Comparison of ENCODE assay signal across 30 mouse cellular contexts in genomic region chr2:43270802-43271201, GRCm38 (mm10).
DNase-seq lines count a peak whose midpoint lies in the region; ATAC-seq and TF ChIP-seq lines count a peak whose summit lies in the region.
"Had no signal": no experiment of that assay in that cellular context is flagged by ENCODE, and none has a peak within 500 bp of the region (broad histone marks: within the 10 kb centered on the region; RNA-seq: fewer than 3 reads in every experiment).

No protein-coding gene starts in this region.

- no peaks in the 10 kb centered on the region for H3K79me2 ChIP-seq in CH12.LX (replicated peaks; ENCODE audit: control insufficient read depth, extremely low read depth, insufficient read depth, poor library complexity, severe bottlenecking)

- ATAC-seq in kidney, postnatal 0 days (replicated peaks; ENCODE audit: low FRiP score, low read depth), result no peak
- no peak for ATAC-seq in lung, embryonic 14.5 days (ENCODE audit: insufficient read depth)
- ATAC-seq: hindbrain, embryonic 16.5 days; intestine, embryonic 15.5 days; Patski had no signal

- no peak overlapping the region for H3K27ac ChIP-seq in kidney, postnatal 0 days
- no peak overlapping the region for H3K27ac ChIP-seq in lung, embryonic 14.5 days (ENCODE audit: low read depth)
- H3K27ac ChIP-seq in CH12.LX (ENCODE audit: insufficient read depth, low read depth), result no peak overlapping the region
- H3K27ac ChIP-seq: heart, adult 2 months; intestine, embryonic 15.5 days; limb, embryonic 10.5 days; limb, embryonic 15.5 days; liver, embryonic 15.5 days; lung, embryonic 15.5 days; neural tube, embryonic 15.5 days had no signal

- 76% methylated on average over 1 of the region's 1 CpGs for WGBS in kidney, postnatal 0 days
- WGBS in lung, embryonic 14.5 days, result 74% methylated on average over 1 of the region's 1 CpGs

- no peaks in the 10 kb centered on the region for H3K36me3 ChIP-seq in kidney, postnatal 0 days (ENCODE audit: insufficient read depth, low read length)
- H3K36me3 ChIP-seq in lung, embryonic 14.5 days (ENCODE audit: insufficient read depth), result no peaks in the 10 kb centered on the region
- H3K36me3 ChIP-seq in CH12.LX (replicated peaks in 1 of 2; ENCODE audit: control insufficient read depth in 1 of 2, insufficient read depth in 1 of 2, low read length in 1 of 2), result no peaks in the 10 kb centered on the region
- H3K36me3 ChIP-seq: G1E; heart, embryonic 12.5 days; intestine, embryonic 15.5 days; limb, embryonic 10.5 days; limb, embryonic 15.5 days; liver, embryonic 15.5 days; lung, embryonic 15.5 days; neural tube, embryonic 15.5 days had no signal

- no peak for DNase-seq in kidney, postnatal 0 days (ENCODE audit: low spot score)
- DNase-seq in kidney, adult 11 months, result no peak
- peak; percentile 1 for DNase-seq in lung, embryonic 14.5 days
- DNase-seq in lung, postnatal 4 days, result no peak
- no peak for DNase-seq in CH12.LX (ENCODE audit: extremely low read depth)
- peak; percentile 40 for DNase-seq in brain, adult 2 months (ENCODE audit: low read depth, low spot score)
- no peak for DNase-seq in urinary bladder, postnatal 14 days (ENCODE audit: low spot score)
- DNase-seq: adrenal gland, postnatal 10 days; cerebellum, adult 11-12 months; cerebellum, adult 9-11 months; heart, adult 2 months; heart, postnatal 4 days; kidney, adult 8-10 months; kidney, postnatal 10 days; right cerebral cortex, adult 18-20 months; spleen, adult 18-20 months; thymus, adult 18-20 months; thymus, postnatal 25 days had no signal

- H3K9me3 ChIP-seq in kidney, postnatal 0 days (replicated peaks; ENCODE audit: low read length), result no peaks in the 10 kb centered on the region
- no peaks in the 10 kb centered on the region for H3K9me3 ChIP-seq in lung, embryonic 14.5 days (ENCODE audit: low read depth, low read length)
- H3K9me3 ChIP-seq in CH12.LX (replicated peaks; ENCODE audit: low read length), result no peaks in the 10 kb centered on the region
- H3K9me3 ChIP-seq: G1E; heart, embryonic 12.5 days; intestine, embryonic 15.5 days; limb, embryonic 10.5 days; limb, embryonic 15.5 days; liver, embryonic 15.5 days; lung, embryonic 15.5 days; neural tube, embryonic 15.5 days had no signal

- no peaks in the 10 kb centered on the region for H3K27me3 ChIP-seq in kidney, postnatal 0 days (ENCODE audit: insufficient read depth, low read length)
- H3K27me3 ChIP-seq in lung, embryonic 14.5 days (ENCODE audit: insufficient read depth, low read length), result no peaks in the 10 kb centered on the region
- H3K27me3 ChIP-seq in CH12.LX (replicated peaks), result no peaks in the 10 kb centered on the region
- H3K27me3 ChIP-seq: heart, embryonic 12.5 days; intestine, embryonic 15.5 days; limb, embryonic 15.5 days; liver, embryonic 15.5 days; lung, embryonic 15.5 days; neural tube, embryonic 15.5 days; Patski had no signal

- TF ChIP-seq EP300 in CH12.LX (IDR thresholded peaks at IDR 0.05; ENCODE audit: low read length), result no peak

- no peak for TF ChIP-seq POLR2A in CH12.LX (IDR thresholded peaks at IDR 0.05; ENCODE audit: low read depth, low read length)

- TF ChIP-seq CTCF in kidney, postnatal 0 days (IDR thresholded peaks at IDR 0.05; ENCODE audit: low read depth), result 0 out of 2 replicates have a peak, but pooled peaks have one; percentile 6
- no peak for TF ChIP-seq CTCF in lung, embryonic 14.5 days (IDR thresholded peaks at IDR 0.05; ENCODE audit: low read depth)
- TF ChIP-seq CTCF in CH12.LX (conservative IDR thresholded peaks at IDR 0.05 in 1 of 2, IDR thresholded peaks at IDR 0.05 in 1 of 2; ENCODE audit: low read depth in 2 of 2, low read length in 2 of 2), result peak in 1 of 2 experiments; percentile 23; a peak in 1 of 4 replicates

- no peak overlapping the region for H3K4me3 ChIP-seq in kidney, postnatal 0 days (replicated peaks; ENCODE audit: low read depth, low read length)
- no peak overlapping the region for H3K4me3 ChIP-seq in lung, embryonic 14.5 days (ENCODE audit: low read depth, low read length)
- no peak overlapping the region for H3K4me3 ChIP-seq in CH12.LX (replicated peaks in 1 of 3; ENCODE audit: low read depth in 2 of 3, low read length in 2 of 3, poor library complexity in 1 of 3)
- H3K4me3 ChIP-seq: erythroblast, embryonic 14.5 days; heart, adult 2 months; heart, embryonic 12.5 days; intestine, embryonic 15.5 days; limb, embryonic 10.5 days; limb, embryonic 15.5 days; liver, embryonic 15.5 days; lung, embryonic 15.5 days; neural tube, embryonic 15.5 days had no signal

- dilution Hi-C loops in CH12.LX (cut with MboI; ENCODE audit: extremely low pct_ligation_motif_present, extremely low pct_unique_long_range_greater_than_20kb, low sequenced_read_pairs), result no loop called here

- in situ Hi-C loops in CH12.LX (cut with MboI; ENCODE audit: low pct_ligation_motif_present, low pct_unique_long_range_greater_than_20kb, low sequenced_read_pairs), result no loop called here

- no peak overlapping the region for H3K4me2 ChIP-seq in kidney, postnatal 0 days (ENCODE audit: low read length)
- no peak overlapping the region for H3K4me2 ChIP-seq in lung, embryonic 14.5 days
- H3K4me2 ChIP-seq in CH12.LX (ENCODE audit: insufficient read depth, low read depth, poor library complexity, severe bottlenecking), result no peak overlapping the region
- H3K4me2 ChIP-seq: heart, embryonic 12.5 days; intestine, embryonic 15.5 days; limb, embryonic 15.5 days; liver, embryonic 15.5 days; lung, embryonic 15.5 days; midbrain, embryonic 11.5 days; neural tube, embryonic 15.5 days had no signal

- no peak overlapping the region for H3K9ac ChIP-seq in kidney, postnatal 0 days (ENCODE audit: low read depth, low read length)
- H3K9ac ChIP-seq in lung, embryonic 14.5 days, result no peak overlapping the region
- no peak overlapping the region for H3K9ac ChIP-seq in CH12.LX (ENCODE audit: insufficient read depth, low read depth)
- H3K9ac ChIP-seq: heart, embryonic 12.5 days; intestine, embryonic 15.5 days; limb, embryonic 15.5 days; liver, embryonic 15.5 days; lung, embryonic 15.5 days; neural tube, embryonic 15.5 days had no signal

- H3K4me1 ChIP-seq in kidney, postnatal 0 days (replicated peaks; ENCODE audit: insufficient read depth, low read length), result no peaks in the 10 kb centered on the region
- H3K4me1 ChIP-seq in lung, embryonic 14.5 days (ENCODE audit: insufficient read depth), result no peaks in the 10 kb centered on the region
- H3K4me1 ChIP-seq in CH12.LX (ENCODE audit: control insufficient read depth in 1 of 2, insufficient read depth in 2 of 2), result no peaks in the 10 kb centered on the region
- H3K4me1 ChIP-seq: heart, embryonic 12.5 days; intestine, embryonic 15.5 days; limb, embryonic 10.5 days; limb, embryonic 15.5 days; liver, embryonic 15.5 days; lung, embryonic 15.5 days; neural tube, embryonic 15.5 days had no signal

- TF ChIP-seq RAD21 in CH12.LX (IDR thresholded peaks at IDR 0.05; ENCODE audit: low read depth, low read length), result peak; percentile 56

TF ChIP-seq in CH12.LX, 34 proteins besides CTCF, POLR2A, EP300 and RAD21:
- no peak for TF ChIP-seq POLR2AphosphoS2 (IDR thresholded peaks at IDR 0.05; ENCODE audit: low read depth, low read length)
- TF ChIP-seq SMC3 (IDR thresholded peaks at IDR 0.05; ENCODE audit: low read depth, low read length), result peak; percentile 12; the same call in 1 of the 2 replicates

Comparison
In these comparisons a context has a peak if more than half of its experiments do, and no peak if none do; other contexts are left out.
1. DNase-seq: peak in lung, embryonic 14.5 days (single experiment) and brain, adult 2 months (single experiment); none in kidney, postnatal 0 days (single experiment), kidney, adult 11 months (single experiment), lung, postnatal 4 days (0 of 2), CH12.LX (single experiment) and urinary bladder, postnatal 14 days (single experiment).